Mouse (Mus musculus): Measurements from ENCODE around the gene Vma21.

DNA sequence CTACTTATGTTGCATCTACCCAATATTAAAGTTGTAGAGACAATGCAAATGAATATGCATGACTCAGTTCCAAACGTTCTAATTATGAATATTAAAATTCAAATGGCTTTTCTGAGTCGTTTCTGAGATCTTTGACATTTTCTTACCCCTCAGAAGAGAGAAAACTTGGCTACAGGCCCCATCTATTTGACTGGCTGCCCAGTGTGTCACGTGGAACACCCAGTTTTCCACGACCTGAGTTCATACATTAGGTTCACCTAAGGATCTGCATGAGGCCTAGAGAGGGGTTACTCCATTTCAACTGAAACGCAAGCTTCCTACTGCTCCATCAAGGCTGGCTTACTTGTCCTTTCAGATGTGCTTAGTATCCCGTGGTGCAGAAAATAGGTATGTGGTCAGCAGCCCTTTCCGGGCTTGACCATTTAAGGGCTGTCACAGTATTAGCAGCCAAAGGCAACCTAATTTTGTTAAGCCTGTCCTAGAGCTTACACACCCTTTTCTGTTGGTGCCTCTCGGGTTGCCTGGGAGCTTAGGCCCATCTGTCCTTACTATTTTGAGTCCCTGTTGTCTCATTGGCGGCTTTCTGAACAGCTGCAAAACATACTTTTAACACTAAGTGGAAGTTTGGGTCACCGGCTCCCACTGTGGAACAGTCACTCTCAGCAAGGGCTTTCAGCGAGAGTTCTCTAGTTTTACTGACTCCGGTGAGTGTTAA is at the start of gene Vma21:
- TF ChIP-seq CTCF (IDR thresholded peaks at IDR 0.05) (no peak), EP300 (IDR thresholded peaks at IDR 0.05) (no peak)
